Comparison of ENCODE assay signal across 13 mouse cellular contexts in the genomic region with DNA sequence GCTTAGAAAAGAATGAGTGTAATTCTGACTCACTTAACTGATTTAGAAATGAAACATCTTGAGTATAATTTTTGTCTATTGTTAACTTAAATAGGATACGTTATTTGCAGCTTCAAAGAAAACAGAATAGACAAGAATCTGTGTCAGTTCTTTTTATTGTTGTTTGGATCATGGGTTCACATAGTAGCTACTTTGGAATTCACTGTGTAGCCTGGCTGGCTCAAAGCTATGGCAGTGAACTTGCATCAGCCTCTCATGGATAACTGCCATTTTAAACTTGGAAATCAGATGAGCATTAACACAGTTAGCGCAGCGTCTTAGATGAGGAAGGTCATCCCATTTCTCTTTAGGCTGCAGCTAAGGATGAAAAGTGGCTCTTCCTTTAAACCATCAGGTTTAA. TPM values are rescaled to one million over a fixed set of nuclear protein-coding genes. Genes with fewer than 3 reads are reported as not detected.
DNase-seq lines count a peak whose midpoint lies in the region; ATAC-seq lines count a peak whose summit lies in the region.
"Had no signal": no experiment of that assay in that cellular context is flagged by ENCODE, and none has a peak within 500 bp of the region (broad histone marks: within the 10 kb centered on the region; RNA-seq: fewer than 3 reads in every experiment).

No protein-coding gene starts in this region.

- H3K9me3 ChIP-seq in intestine, embryonic 14.5 days (ENCODE audit: control insufficient read depth, low read length): no peaks in the 10 kb centered on the region
- H3K9me3 ChIP-seq in intestine, embryonic 15.5 days: no peaks in the 10 kb centered on the region
- no peaks in the 10 kb centered on the region for H3K9me3 ChIP-seq in limb, embryonic 13.5 days

- WGBS in intestine, embryonic 14.5 days: 82% methylated on average over 3 of the region's 3 CpGs
- WGBS in intestine, embryonic 15.5 days: 83% methylated on average over 3 of the region's 3 CpGs
- WGBS in limb, embryonic 13.5 days: 91% methylated on average over 3 of the region's 3 CpGs

- H3K36me3 ChIP-seq in intestine, embryonic 14.5 days (ENCODE audit: control insufficient read depth, insufficient read depth, low read length): peaks cover 36% of the 10 kb centered on the region
- H3K36me3 ChIP-seq in intestine, embryonic 15.5 days: no peaks in the 10 kb centered on the region
- peaks cover 22% of the 10 kb centered on the region for H3K36me3 ChIP-seq in limb, embryonic 13.5 days

- peaks cover 21% of the 10 kb centered on the region; the same call in 1 of the 2 replicates for H3K4me1 ChIP-seq in intestine, embryonic 14.5 days (replicated peaks; ENCODE audit: control insufficient read depth, insufficient read depth, low read length)
- H3K4me1 ChIP-seq in intestine, embryonic 15.5 days (replicated peaks): 0 out of 2 replicates have a peak, but pooled peaks cover 6% of the 10 kb centered on the region
- H3K4me1 ChIP-seq in limb, embryonic 13.5 days: peaks cover 32% of the 10 kb centered on the region

- 0 out of 2 replicates have a peak overlapping the region, but pooled peaks have one; percentile 4 for H3K4me3 ChIP-seq in intestine, embryonic 14.5 days (ENCODE audit: low read depth, low read length)
- H3K4me3 ChIP-seq in intestine, embryonic 15.5 days (replicated peaks): no peak overlapping the region
- H3K4me3 ChIP-seq in limb, embryonic 13.5 days: peak overlapping the region; percentile 15

- H3K9ac ChIP-seq in intestine, embryonic 14.5 days (ENCODE audit: low read length): no peak overlapping the region
- no peak overlapping the region for H3K9ac ChIP-seq in intestine, embryonic 15.5 days
- H3K9ac ChIP-seq in limb, embryonic 13.5 days: no peak overlapping the region

- no peak for DNase-seq in intestine, embryonic 14.5 days (ENCODE audit: low spot score)
- DNase-seq in 3T3-L1 (ENCODE audit: low read depth, low spot score): peak; percentile 60
- DNase-seq in brain, adult 2 months (ENCODE audit: low read depth, low spot score): peak; percentile 9
- no peak for DNase-seq in cerebellum, adult 8-10 months
- no peak for DNase-seq in adrenal gland, adult 2 months
- DNase-seq: cerebellum, adult 18-20 months; heart, postnatal 14 days; kidney, postnatal 4 days; lung, adult 2 months; thymus, postnatal 4 days had no signal

- peak overlapping the region; percentile 6 for H3K4me2 ChIP-seq in intestine, embryonic 14.5 days (ENCODE audit: low read length)
- no peak overlapping the region for H3K4me2 ChIP-seq in intestine, embryonic 15.5 days (replicated peaks)
- peak overlapping the region; percentile 76 for H3K4me2 ChIP-seq in limb, embryonic 13.5 days (replicated peaks)

- H3K27me3 ChIP-seq in intestine, embryonic 14.5 days (replicated peaks; ENCODE audit: control insufficient read depth, insufficient read depth, low read length): no peaks in the 10 kb centered on the region
- no peaks in the 10 kb centered on the region for H3K27me3 ChIP-seq in intestine, embryonic 15.5 days (replicated peaks)
- no peaks in the 10 kb centered on the region for H3K27me3 ChIP-seq in limb, embryonic 13.5 days

- no peak for ATAC-seq in intestine, embryonic 14.5 days (replicated peaks; ENCODE audit: low FRiP score, low TSS enrichment, low read depth)
- no peak for ATAC-seq in intestine, embryonic 15.5 days
- no peak for ATAC-seq in limb, embryonic 13.5 days (ENCODE audit: low FRiP score, low read depth)
- ATAC-seq in erythroblast, adult 5-6 weeks (replicated peaks; ENCODE audit: low FRiP score, poor library complexity, severe bottlenecking): no peak

- no peak overlapping the region for H3K27ac ChIP-seq in intestine, embryonic 14.5 days (ENCODE audit: low read depth)
- no peak overlapping the region for H3K27ac ChIP-seq in intestine, embryonic 15.5 days
- H3K27ac ChIP-seq in limb, embryonic 13.5 days: no peak overlapping the region

RNA-seq across cellular contexts. Expression of gene Zfc3h1, which starts 3.1 kb away (rescaled TPM):
- 24.5 and 25.3 TPM in 2 replicates for polyA plus RNA-seq in intestine, embryonic 14.5 days (2014; fragmentation: Nextera tagmentation; extraction: Ambion mirVana)
- 17.0 and 17.1 TPM in 2 replicates for polyA plus RNA-seq in intestine, embryonic 15.5 days (2015; fragmentation: Nextera tagmentation; extraction: Ambion mirVana)
- 22.2 and 22.6 TPM in 2 replicates for polyA plus RNA-seq in limb, embryonic 13.5 days (2015; fragmentation: Nextera tagmentation; extraction: Ambion mirVana)
- total RNA-seq in erythroblast, adult 5-6 weeks (2015; ENCODE audit: low replicate concordance): 64.4 and 69.7 TPM in 2 replicates
- 59.2 and 74.6 TPM in 2 replicates for total RNA-seq in erythroblast, adult 5-6 weeks (2017; ENCODE audit: low replicate concordance)
- total RNA-seq in adrenal gland, adult 2 months (2021): 10 to 100 TPM; 32.0 to 44.5 TPM
- 6.0 and 6.6 TPM in 2 replicates for polyA plus RNA-seq in adrenal gland, adult 2 months (2012; rRNA removed)

RNA-seq across cellular contexts. Expression of gene Thap2, which starts 3.6 kb away (rescaled TPM):
- polyA plus RNA-seq in intestine, embryonic 14.5 days (2014; fragmentation: Nextera tagmentation; extraction: Ambion mirVana): 17.5 and 20.3 TPM in 2 replicates
- polyA plus RNA-seq in intestine, embryonic 15.5 days (2015; fragmentation: Nextera tagmentation; extraction: Ambion mirVana): 20.5 and 22.2 TPM in 2 replicates
- 26.7 and 29.7 TPM in 2 replicates for polyA plus RNA-seq in limb, embryonic 13.5 days (2015; fragmentation: Nextera tagmentation; extraction: Ambion mirVana)
- total RNA-seq in erythroblast, adult 5-6 weeks (2015; ENCODE audit: low replicate concordance): 2.3 and 3.5 TPM in 2 replicates
- 2.2 and 3.1 TPM in 2 replicates for total RNA-seq in erythroblast, adult 5-6 weeks (2017; ENCODE audit: low replicate concordance)
- 10 to 100 TPM; 12.0 to 13.6 TPM for total RNA-seq in adrenal gland, adult 2 months (2021)
- 5.3 and 5.9 TPM in 2 replicates for polyA plus RNA-seq in adrenal gland, adult 2 months (2012; rRNA removed)

RNA-seq across cellular contexts. Expression of gene Tmem19, which starts 25.6 kb away (rescaled TPM):
- polyA plus RNA-seq in intestine, embryonic 14.5 days (2014; fragmentation: Nextera tagmentation; extraction: Ambion mirVana): 26.5 and 33.2 TPM in 2 replicates
- polyA plus RNA-seq in intestine, embryonic 15.5 days (2015; fragmentation: Nextera tagmentation; extraction: Ambion mirVana): 27.1 and 29.4 TPM in 2 replicates
- 25.3 and 27.7 TPM in 2 replicates for polyA plus RNA-seq in limb, embryonic 13.5 days (2015; fragmentation: Nextera tagmentation; extraction: Ambion mirVana)
- total RNA-seq in erythroblast, adult 5-6 weeks (2015; ENCODE audit: low replicate concordance): 4.0 and 4.8 TPM in 2 replicates
- total RNA-seq in erythroblast, adult 5-6 weeks (2017; ENCODE audit: low replicate concordance): 2.5 and 7.5 TPM in 2 replicates
- total RNA-seq in adrenal gland, adult 2 months (2021): 10 to 100 TPM; 28.6 to 30.6 TPM
- 7.8 and 12.1 TPM in 2 replicates for polyA plus RNA-seq in adrenal gland, adult 2 months (2012; rRNA removed)

Comparison
In these comparisons a context has a peak if more than half of its experiments do, and no peak if none do; other contexts are left out.
1. DNase-seq: peak in 3T3-L1 (single experiment) and brain, adult 2 months (single experiment); none in intestine, embryonic 14.5 days (single experiment), cerebellum, adult 8-10 months (single experiment) and adrenal gland, adult 2 months (single experiment).